Mouse (Mus musculus) E14TG2a.4 (cell line): Measurements from ENCODE around the gene Polr1a.

Experiments used
- H3K27me3 ChIP-seq: 2 replicates; pipeline ENCODE4 v1.6.1; 2014; ENCODE audit warnings: low read length, control low read depth; ENCODE audit not compliant: insufficient read depth
- H3K36me3 ChIP-seq: 2 replicates; pipeline ENCODE4 v1.6.1; 2014; ENCODE audit warnings: low read length, control low read depth; ENCODE audit not compliant: insufficient read depth
- H3K4me1 ChIP-seq: replicated peaks from 2 replicates; pipeline ENCODE4 v1.6.1; 2014; ENCODE audit warnings: low read depth, low read length, control low read depth
- H3K4me3 ChIP-seq: replicated peaks from 2 replicates; pipeline ENCODE4 v1.5.1; 2014; ENCODE audit warnings: mild to moderate bottlenecking, low read length
- H3K9me3 ChIP-seq: 2 replicates; pipeline ENCODE4 v1.6.1; 2014; ENCODE audit warnings: low read length, control low read depth
- CTCF ChIP-seq: conservative IDR thresholded peaks from 2 replicates; pipeline ENCODE4 v1.5.1; 2014; ENCODE audit warnings: low read length
- NANOG ChIP-seq: IDR thresholded peaks from 2 replicates; pipeline ENCODE4 v1.6.1; 2014; ENCODE audit warnings: borderline replicate concordance, low read length, mixed read lengths
- POU5F1 ChIP-seq: IDR thresholded peaks from 2 replicates; pipeline ENCODE4 v1.6.1; 2014; ENCODE audit warnings: low read length, borderline replicate concordance

Polr1a gene

DNA sequence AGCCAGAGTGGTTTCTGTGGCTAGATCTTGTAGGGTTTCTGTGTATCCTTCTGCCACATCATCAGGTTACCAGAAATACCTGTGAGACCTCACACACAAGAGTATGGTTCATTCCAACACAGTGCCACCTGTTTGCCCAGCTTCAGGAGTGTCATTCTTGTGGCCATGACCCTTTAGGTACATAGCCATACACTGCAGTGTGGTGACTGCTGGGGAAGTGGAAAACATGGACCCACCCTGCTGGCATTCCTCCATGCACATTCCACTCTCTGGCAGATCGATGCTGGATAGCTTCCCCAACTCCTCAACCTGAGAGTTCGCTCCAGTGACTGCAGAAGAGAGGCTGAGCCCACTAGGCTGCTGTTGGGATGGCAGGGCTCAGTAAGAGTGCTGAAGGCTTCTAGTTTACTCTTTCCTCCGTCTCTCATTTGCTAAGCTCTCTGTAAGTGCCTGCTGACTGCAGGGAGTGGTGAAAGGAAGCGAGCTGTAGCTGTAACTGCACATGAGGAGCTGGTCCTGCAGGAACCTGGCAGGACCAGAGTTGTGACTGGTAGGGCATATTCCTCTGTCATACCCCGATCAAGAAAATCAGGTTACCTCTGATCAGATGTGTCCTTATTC, 57.9 kb downstream of the Polr1a start:
- H3K4me3 ChIP-seq: no peak overlapping the region
- no peak for TF ChIP-seq POU5F1
- no peak for TF ChIP-seq NANOG
- no peaks in the 10 kb centered on the region for H3K4me1 ChIP-seq
- no peaks in the 10 kb centered on the region for H3K27me3 ChIP-seq
- peaks cover 99% of the 10 kb centered on the region for H3K36me3 ChIP-seq
- H3K9me3 ChIP-seq: peaks cover 42% of the 10 kb centered on the region

DNA sequence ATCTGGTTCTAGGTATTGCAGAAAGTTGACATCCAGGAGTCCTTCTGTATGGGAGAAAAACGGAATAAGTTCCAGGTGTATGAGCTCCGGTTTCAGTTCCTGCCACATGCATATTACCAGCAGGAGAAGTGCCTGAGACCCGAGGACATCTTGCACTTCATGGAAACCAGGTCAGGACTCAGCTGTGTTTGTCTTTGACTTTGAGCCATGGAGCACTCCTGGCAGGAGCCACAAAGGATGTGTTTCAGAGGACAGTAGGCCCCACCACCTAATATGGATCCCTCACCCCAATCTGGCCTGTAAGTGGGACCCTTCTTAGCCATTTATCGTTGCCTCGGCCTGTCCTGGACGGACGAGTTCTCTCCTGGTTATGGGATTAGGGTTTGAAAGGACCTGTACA, 59.0 kb downstream of the Polr1a start:
- Histone ChIP-seq H3K4me3 (no peak overlapping the region), H3K9me3 (peaks cover 32% of the 10 kb centered on the region), H3K36me3 (peaks cover 99% of the 10 kb centered on the region), H3K27me3 (no peaks in the 10 kb centered on the region), H3K4me1 (no peaks in the 10 kb centered on the region)
- TF ChIP-seq CTCF: no peak
- no peak for TF ChIP-seq POU5F1
- no peak for TF ChIP-seq NANOG

DNA sequence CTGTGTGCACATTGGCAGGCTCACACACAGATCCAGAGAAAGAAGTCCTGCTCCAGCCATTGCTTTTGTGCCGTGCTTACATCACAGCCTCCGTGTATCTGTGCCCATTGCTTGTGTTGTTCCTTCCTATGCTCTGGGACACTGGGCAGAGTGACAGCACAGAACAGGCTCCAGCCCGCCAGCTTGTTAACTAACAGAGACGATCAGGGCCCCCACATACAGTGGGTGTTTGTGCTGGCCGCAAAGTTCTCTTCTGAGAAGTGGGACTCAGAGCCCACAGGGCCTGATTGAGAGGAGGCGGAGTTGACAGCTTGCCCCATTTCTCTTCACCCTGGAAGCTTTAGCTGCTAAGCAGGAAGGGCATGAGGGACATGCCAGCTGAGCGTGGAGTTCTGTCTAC, 60.6 kb downstream of the Polr1a start:
- TF ChIP-seq POU5F1: no peak
- TF ChIP-seq CTCF: no peak
- no peak for TF ChIP-seq NANOG
- no peaks in the 10 kb centered on the region for H3K4me1 ChIP-seq
- no peaks in the 10 kb centered on the region for H3K27me3 ChIP-seq
- H3K36me3 ChIP-seq: peaks cover 99% of the 10 kb centered on the region
- H3K9me3 ChIP-seq: peaks cover 15% of the 10 kb centered on the region
- H3K4me3 ChIP-seq: no peak overlapping the region

DNA sequence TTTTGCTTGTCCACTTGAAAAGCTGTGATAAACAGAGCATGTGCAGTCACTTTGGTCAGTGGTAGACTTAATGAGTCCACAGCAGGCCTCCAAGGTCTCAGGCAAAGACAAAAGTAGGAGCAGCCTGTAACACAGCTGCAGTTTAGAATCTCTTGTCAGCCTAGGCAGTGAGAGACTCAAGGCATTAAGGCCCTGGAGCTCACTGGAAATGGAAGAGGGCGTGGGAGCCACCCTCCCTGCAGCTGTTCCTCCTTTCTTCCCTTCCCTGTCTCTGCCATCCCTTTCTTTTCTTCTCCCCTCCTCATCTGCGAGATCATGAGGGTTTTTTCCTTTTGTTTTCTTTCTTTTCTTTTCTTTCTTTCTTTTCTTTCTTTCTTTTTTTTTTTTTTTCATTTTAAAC, 61.3 kb downstream of the Polr1a start:
- H3K4me3 ChIP-seq: no peak overlapping the region
- no peaks in the 10 kb centered on the region for H3K27me3 ChIP-seq
- peaks cover 8% of the 10 kb centered on the region; the same call in 1 of the 2 replicates for H3K9me3 ChIP-seq
- no peaks in the 10 kb centered on the region for H3K4me1 ChIP-seq
- TF ChIP-seq NANOG: no peak
- TF ChIP-seq CTCF: no peak
- no peak for TF ChIP-seq POU5F1
- H3K36me3 ChIP-seq: peaks cover 99% of the 10 kb centered on the region

DNA sequence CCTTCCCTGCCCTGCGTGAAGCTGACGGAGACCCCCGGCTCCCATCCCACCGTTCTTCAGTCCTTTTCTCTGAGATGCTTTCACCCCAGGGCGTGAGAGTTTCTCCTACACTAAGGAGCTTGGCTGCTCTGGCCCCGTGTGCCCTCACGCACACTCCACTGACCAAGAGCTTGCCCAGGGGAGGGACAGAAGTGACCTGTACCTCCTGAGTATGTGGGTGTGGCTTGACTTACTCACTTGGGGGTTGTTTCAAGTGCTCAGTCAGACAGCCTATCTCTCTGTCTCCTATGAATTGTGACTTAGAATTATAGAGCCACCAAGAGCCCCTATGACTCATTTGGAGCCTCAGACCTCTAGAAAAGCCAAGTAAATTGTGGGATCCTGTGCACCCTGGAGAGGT, 67.7 kb downstream of the Polr1a start:
- H3K9me3 ChIP-seq: no peaks in the 10 kb centered on the region
- no peak overlapping the region for H3K4me3 ChIP-seq
- no peaks in the 10 kb centered on the region for H3K4me1 ChIP-seq
- TF ChIP-seq POU5F1 (no peak), CTCF (no peak), NANOG (no peak)
- H3K27me3 ChIP-seq: no peaks in the 10 kb centered on the region
- H3K36me3 ChIP-seq: peaks cover 100% of the 10 kb centered on the region

DNA sequence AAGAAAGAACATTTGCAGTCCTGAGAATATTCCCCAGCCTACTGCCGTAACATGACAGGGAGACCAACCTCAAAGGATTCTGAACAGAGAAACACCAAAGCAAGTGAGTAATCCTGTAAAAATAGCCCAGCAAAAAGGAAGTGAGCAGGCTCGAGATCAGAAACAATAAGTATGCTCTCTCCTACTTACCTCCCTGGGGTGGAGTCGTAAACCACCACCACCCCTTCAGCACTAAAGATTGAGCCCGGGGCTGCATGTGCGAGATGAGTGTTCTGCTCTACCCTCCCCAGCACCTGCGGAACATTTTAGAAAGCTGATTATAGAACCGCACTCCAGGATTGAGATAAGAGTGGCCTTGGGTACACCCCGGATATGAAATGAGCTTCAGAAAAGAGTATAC, 71.3 kb downstream of the Polr1a start:
- TF ChIP-seq CTCF (no peak), NANOG (no peak), POU5F1 (no peak)
- no peak overlapping the region for H3K4me3 ChIP-seq
- H3K9me3 ChIP-seq: no peaks in the 10 kb centered on the region
- H3K4me1 ChIP-seq: no peaks in the 10 kb centered on the region
- H3K36me3 ChIP-seq: peaks cover 73% of the 10 kb centered on the region
- no peaks in the 10 kb centered on the region for H3K27me3 ChIP-seq

DNA sequence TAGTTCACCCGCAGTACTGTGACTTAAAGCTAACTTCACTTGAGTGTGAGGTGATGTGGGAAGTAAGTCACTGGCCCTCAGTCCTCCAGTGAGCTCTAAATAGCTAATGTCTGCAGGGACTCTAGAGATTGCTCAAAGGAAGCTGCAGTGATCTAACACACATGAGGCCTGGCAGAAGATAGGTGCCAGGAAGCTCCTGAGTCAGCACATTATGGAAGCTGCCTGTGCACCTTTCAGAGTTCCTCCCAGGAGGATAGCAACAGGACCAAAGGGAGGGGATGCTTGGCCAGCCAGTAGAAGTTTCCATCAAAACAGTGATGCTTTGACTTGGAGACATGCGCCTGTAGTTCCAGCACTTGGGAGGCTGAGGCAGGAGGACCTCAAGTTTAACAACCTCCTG, 71.7 kb downstream of the Polr1a start:
- Histone ChIP-seq H3K4me1 (no peaks in the 10 kb centered on the region), H3K9me3 (no peaks in the 10 kb centered on the region), H3K4me3 (no peak overlapping the region), H3K36me3 (peaks cover 69% of the 10 kb centered on the region), H3K27me3 (no peaks in the 10 kb centered on the region)
- TF ChIP-seq NANOG: no peak
- no peak for TF ChIP-seq CTCF
- no peak for TF ChIP-seq POU5F1

DNA sequence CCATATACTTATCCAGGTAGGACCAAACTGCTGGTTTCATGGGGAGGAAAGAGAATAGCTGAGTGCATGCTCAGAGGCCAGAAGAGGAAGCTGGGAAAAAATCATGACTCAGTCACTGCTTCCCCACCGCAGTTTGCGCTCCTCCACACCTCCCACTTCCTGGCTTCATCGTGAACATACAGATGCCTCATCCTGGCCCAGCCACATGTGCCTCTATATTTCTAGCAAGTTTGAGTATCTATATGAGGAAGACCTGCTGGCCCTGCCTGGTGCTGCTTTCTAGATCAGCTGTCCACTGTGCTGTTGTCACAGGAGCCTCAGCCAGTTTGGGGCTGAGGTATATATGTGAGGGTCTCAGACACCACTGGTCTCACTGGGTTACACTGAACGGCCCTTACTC, 72.6 kb downstream of the Polr1a start:
- H3K9me3 ChIP-seq: no peaks in the 10 kb centered on the region
- H3K36me3 ChIP-seq: peaks cover 61% of the 10 kb centered on the region
- no peaks in the 10 kb centered on the region for H3K4me1 ChIP-seq
- no peaks in the 10 kb centered on the region for H3K27me3 ChIP-seq
- no peak for TF ChIP-seq POU5F1
- H3K4me3 ChIP-seq: no peak overlapping the region

DNA sequence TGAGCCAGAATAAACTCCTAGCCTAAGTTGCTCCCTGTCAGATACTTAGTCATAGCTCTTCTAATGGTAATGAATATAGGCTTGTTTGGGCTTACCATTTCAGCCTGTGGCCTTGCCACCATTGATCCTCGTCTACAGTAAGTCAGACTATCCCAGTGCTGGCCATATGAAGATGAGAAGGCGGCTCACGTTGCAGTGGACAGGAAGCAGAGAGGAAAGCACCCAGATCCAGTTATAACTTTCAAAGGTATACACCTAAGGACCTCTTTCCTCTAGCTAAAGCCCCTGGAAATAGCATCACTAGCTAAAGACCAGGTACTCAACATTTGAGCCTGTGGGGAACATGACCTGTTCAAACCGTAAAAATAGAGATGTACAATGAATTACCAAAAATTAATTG, 77.1 kb downstream of the Polr1a start:
- no peak overlapping the region for H3K4me3 ChIP-seq
- H3K9me3 ChIP-seq: no peaks in the 10 kb centered on the region
- H3K36me3 ChIP-seq: peaks cover 15% of the 10 kb centered on the region
- no peak for TF ChIP-seq CTCF
- TF ChIP-seq NANOG: no peak
- TF ChIP-seq POU5F1: no peak
- no peaks in the 10 kb centered on the region for H3K4me1 ChIP-seq
- H3K27me3 ChIP-seq: no peaks in the 10 kb centered on the region
